Mouse (Mus musculus) embryonic stem cell, embryonic (primary cell): ENCODE measurements at regions not wholly inside any gene's neighbourhood (a gene's known extent, or its start where the extent isn't known, plus 50 kb on each side); places are given as distances from the start of the nearest gene placed in this dataset.

Experiments used
- CTCF ChIA-PET, 4 experiments: fragments of 300-600 bp in 2 of 4; fragments of 350-600 bp in 2 of 4; sonication (Branson Sonifier 250); formaldehyde crosslinking; loops; one replicate each; lab custom pipeline; 2022; ENCODE audit warnings: inconsistent platforms in 2 of 4; lab: Charles Lee
- POLR2A ChIA-PET, 4 experiments: fragments of 300-600 bp in 2 of 4; fragments of 350-600 bp in 2 of 4; sonication (Branson Sonifier 250); formaldehyde crosslinking; loops; one replicate each; lab custom pipeline; 2022; ENCODE audit warnings: antibody characterized with exemption in 4 of 4, inconsistent platforms in 1 of 4; lab: Charles Lee

DNA sequence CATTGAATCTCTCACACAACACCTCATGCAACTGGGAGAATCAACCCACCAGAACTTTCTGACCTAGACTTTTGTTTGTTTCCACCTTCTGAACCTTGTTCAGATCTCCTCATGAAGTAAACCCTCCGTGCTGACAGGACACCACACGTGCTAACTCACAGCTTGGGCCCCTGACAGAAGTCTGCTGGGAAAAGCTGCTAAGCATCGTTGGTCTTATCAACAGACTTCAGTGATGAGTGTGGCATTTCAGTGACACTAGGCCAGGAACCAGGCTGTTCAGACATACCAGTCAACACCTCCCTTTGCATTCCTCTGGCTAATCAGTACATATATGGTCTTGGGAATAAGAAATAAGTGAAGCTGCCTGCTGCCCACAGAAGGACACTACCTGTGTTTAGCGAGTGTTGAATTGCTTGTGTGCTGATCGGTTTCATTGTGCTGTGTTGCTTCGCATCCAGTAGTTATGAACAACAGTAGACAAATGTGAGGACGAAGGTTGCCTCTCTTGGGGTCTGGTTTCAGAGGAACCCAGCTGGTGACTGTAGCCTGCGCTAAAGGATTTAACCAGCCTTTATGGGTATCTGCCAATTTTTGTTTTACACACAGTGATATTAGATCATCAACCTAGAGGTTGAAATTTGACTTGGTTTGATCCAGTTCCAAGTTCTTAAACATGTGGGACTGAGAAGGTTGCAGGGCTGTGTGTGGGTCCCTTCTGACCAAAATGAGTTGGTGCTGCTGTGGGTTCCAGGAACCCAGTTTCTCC, 224.6 kb upstream of the Ttc29 start:
- ChIA-PET POLR2A (interaction anchor here in 1 of 4 experiments (0.6 kb wide), 1 partner anchor 33 kb away, joined by 3 read pairs; no protein-coding TSS in a partner anchor), CTCF (no interaction called here)

DNA sequence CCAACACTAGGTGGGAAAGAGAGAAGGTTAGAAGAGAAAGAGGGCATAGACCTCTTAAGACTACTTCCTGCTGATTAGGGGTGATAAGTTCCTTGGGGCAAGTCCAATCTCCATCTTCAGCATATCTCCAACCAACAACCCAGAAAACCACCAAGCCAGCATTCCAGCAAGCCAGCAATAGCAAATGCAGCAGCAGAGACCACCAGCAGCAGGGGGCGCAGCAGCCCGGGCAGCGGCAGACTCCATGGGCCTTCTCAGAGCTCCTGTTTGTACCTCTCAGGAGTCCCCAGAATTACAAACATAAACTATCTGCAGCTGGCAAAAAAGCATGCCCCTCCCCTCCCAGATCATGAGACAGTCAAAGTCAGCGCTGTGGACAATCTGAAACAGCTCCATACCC, 222.0 kb upstream of the Ttc29 start:
- ChIA-PET CTCF (interaction anchor here (1.0 to 1.7 kb wide), 7 partner anchors 13 to 218 kb away, joined by 3 to 7 read pairs (median 4); no protein-coding TSS in a partner anchor), POLR2A (no interaction called here)

DNA sequence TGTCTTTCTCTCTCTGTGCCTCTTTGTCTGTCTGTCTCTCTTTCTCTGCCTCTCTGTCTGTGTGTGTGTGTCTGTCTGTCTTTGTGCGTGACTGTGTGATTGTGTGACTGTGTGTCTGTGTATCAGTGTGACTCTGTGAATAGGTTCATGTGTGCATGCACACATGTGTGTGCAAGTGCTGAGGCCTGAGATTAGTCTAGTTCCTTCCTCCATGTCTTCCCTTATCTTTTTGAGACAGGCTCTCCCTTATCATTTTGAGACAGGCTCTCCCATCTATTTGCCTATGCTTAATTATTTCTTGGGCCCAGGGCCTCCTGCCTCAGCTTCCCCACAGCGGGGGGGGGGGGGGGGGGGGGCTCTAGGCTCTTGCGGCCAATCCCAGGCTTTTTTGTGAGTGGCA, 212.8 kb upstream of the Ttc29 start:
- POLR2A ChIA-PET: no interaction called here
- CTCF ChIA-PET: interaction anchor here in 1 of 4 experiments (0.5 kb wide), 1 partner anchor 223 kb away, joined by 5 read pairs; no protein-coding TSS in a partner anchor

DNA sequence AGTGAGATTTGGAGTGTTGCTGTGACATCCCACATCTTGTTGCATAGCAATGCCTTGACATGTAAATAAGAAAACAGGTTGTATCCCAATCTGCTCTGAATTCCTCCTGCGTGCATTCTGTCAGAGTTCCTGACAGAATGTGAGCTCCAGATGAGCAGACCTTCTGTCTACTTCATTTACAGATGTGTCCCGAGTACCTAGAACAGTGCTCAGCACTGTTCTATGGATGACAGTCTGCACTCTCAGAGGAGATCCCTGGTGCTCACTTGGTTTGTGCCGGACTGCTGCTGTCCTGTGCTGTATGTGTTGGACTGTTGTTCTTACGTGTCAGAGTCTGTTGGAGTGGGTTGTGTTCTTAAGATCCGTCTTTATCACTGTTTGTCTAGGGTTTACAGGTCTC, 211.4 kb upstream of the Ttc29 start:
- ChIA-PET CTCF (interaction anchor here in 1 of 4 experiments (0.6 kb wide), 1 partner anchor 871 kb away, joined by 3 read pairs; no protein-coding TSS in a partner anchor), POLR2A (interaction anchor here in 1 of 4 experiments (0.7 kb wide), 1 partner anchor 300 kb away, joined by 3 read pairs; no protein-coding TSS in a partner anchor)

DNA sequence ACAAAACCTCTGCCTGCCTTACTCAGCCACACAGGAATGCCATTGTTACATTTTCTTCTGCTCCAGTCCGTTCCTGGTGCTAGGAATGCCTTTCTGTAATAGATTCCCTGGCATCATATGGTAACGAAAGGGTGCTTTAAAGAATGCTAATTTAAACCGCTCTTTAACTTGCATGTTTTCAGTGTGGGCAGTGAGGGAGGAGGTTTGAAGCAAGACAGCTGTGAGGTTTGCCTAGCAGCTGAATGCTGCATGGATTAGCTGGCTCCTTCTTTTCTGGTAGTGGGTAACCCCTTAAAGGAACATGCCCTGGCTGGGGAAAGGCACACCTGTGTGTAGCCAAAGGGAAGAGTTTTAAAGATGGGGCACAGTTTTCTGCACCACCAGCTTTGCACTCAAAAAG, 211.0 kb upstream of the Ttc29 start:
- ChIA-PET POLR2A (interaction anchor here in 1 of 4 experiments (0.7 kb wide), 1 partner anchor 300 kb away, joined by 3 read pairs; no protein-coding TSS in a partner anchor), CTCF (interaction anchor here in 1 of 4 experiments (0.6 kb wide), 1 partner anchor 872 kb away, joined by 3 read pairs; no protein-coding TSS in a partner anchor)

DNA sequence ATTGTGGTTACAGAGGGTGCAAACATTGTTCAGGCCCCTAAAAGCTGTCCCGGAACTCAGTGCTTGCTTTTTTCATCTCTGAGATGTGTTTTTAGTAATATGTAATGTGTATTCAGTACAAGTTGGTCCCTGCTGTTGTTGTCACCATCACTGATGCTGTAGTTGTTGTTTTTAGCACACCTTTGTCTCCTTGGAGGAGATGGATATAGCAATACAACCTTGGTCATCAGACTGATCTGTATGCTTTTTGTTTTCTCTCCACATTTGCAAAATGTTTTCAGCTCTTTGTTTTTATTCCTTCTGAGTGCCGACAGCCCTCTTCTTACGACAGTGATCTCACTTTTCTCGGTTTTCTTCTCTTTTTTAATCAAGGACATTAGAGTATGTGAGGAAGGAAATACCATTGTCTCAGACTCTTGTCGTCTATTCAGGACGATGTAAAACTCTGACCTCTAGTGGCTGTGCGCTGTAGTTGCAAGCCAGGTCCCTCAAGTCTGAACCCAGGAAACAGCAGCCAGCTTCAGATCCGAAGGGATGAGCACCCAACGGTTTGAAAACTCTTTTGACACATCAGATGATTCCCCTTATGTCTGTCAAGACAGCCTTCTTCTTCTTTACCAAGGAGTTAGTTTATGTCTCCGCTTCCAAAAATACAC, 209.1 kb upstream of the Ttc29 start:
- POLR2A ChIA-PET: interaction anchor here in 1 of 4 experiments (0.9 kb wide), 1 partner anchor 133 kb away, joined by 3 read pairs; no protein-coding TSS in a partner anchor

DNA sequence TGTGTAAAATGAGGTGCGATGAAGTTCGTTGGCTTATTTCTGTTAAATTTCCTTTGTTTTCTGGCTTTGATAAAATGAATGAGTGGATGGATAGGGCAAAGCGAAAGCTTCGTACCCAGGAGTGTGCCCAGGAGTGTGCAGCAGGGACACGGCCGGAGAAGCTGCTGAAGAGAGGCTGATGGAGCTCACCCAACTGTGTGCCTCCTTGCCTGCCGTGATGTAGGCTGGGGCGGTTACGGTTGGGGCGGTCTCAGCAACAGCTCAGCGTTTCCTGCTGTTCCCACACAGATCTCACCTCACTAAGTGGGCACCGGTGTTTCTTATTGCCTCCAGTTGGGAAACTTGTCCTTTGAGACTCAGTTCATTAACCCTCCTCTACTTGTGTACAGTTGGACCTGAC, 208.2 kb upstream of the Ttc29 start:
- CTCF ChIA-PET: interaction anchor here (0.6 to 2.1 kb wide), 13 partner anchors 9 to 585 kb away, joined by 3 to 7 read pairs (median 3); no protein-coding TSS in a partner anchor
- POLR2A ChIA-PET: interaction anchor here in 1 of 4 experiments (0.9 kb wide), 1 partner anchor 133 kb away, joined by 3 read pairs; no protein-coding TSS in a partner anchor

More for the DNA sequence above, 209.1 kb upstream of the Ttc29 start:
- CTCF ChIA-PET: interaction anchor here (0.6 to 2.1 kb wide), 12 partner anchors 10 to 584 kb away, joined by 3 to 7 read pairs (median 3); no protein-coding TSS in a partner anchor

DNA sequence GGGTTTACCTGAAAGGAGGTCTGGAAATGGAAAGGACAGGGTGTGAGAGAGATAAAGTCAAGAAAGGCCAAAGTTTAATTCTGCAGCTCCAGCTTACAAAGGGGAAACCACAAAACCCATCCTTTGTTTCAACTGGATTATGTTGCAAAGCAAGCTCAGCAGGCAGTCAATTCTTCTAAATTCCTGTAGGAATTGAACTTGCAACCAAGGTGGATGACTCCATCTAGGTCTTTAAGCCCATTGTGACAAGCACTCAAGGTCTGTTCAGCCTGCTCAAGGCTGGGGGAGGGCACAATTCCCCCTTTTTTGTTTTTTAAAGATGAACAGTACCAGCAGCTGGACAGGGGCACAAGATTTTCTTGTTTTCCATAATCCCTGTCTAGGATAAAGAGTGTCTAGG, 200.0 kb upstream of the Ttc29 start:
- POLR2A ChIA-PET: interaction anchor here in 1 of 4 experiments (1.1 kb wide), 1 partner anchor 9 kb away, joined by 3 read pairs; no protein-coding TSS in a partner anchor
- CTCF ChIA-PET: no interaction called here

DNA sequence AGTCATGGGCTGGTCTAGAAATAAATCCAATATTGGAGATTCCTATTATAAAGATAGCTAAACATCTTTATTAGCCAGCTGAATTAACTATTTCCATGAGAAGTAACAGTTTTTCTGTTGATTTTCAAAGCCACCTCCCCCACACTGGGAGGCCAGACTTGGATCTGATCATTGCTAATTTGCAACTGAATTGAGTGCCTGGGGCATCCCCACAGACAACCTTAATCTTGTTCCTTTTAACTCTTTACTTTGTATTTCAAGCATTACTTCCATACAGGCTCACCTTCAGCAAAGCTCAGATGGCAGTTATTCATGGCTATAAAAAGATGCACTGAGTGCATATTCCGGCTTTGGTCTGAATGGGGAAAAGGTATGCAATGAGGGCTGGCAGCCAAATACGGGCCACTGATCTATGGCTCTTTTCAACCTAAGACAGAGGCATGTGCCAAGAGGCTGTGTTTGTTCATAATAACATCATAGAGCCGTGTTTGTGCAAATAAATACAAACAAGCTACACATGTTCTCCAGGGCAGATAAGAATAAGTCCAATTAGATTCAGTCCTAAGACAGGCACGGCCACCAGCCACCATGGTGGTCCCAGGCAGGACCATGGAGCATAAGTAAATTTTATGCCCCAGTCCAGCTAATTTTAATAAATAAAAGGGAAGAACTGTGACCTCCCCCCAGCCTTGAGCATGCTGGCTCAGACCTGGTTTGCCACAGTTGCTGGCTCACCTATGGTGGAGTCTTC, 194.5 kb upstream of the Ttc29 start:
- ChIA-PET POLR2A (interaction anchor here in 3 of 4 experiments (0.5 to 1.4 kb wide), 3 partner anchors 49 to 119 kb away, joined by 3 to 8 read pairs (median 4); no protein-coding TSS in a partner anchor), CTCF (interaction anchor here in 2 of 4 experiments (0.5 to 1.1 kb wide), 3 partner anchors 14 to 434 kb away, joined by 3 to 4 read pairs (median 3); no protein-coding TSS in a partner anchor)

DNA sequence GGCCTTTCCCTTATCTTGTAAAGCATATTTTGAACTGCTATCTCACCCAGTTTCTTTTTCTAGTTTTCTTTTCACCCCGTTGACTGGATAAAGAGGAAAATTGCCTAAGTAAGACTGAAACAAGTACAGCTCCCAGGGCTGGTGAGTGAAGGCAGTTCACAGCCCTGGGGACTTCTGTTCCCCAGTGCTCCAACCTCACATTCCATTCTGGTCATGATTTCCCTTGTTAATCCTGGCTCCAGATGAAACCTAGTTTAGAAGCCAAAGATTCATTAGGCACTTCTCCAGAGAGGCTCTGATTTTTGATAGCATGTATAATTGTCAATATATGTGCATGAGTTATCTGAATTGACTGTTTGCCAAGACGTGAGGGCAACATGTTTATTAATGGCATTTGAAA, 191.6 kb upstream of the Ttc29 start:
- CTCF ChIA-PET: interaction anchor here in 1 of 4 experiments (0.6 kb wide), 1 partner anchor 375 kb away, joined by 3 read pairs; no protein-coding TSS in a partner anchor
- POLR2A ChIA-PET: no interaction called here

DNA sequence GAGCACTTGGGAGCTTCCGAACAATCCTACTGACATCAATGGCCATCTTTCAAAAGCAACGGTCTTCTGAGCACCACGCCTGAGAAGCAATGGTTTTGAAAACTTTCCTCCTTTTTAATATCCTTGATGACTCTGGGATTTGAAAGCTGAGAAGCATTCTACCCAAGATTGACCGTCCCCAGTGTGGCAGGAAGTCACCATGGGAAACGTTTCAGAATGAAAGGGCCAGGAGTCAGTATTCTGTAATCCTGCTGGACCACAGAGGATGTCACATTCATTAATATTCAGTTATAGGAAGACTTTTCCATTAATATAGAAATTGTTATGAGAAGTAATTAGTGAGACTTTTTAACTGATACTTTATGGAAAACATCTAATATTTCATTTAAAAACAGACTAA, 190.1 kb upstream of the Ttc29 start:
- ChIA-PET CTCF (no interaction called here), POLR2A (interaction anchor here in 1 of 4 experiments (0.9 to 1.1 kb wide), 2 partner anchors 10 to 43 kb away, joined by 3 read pairs; no protein-coding TSS in a partner anchor)

DNA sequence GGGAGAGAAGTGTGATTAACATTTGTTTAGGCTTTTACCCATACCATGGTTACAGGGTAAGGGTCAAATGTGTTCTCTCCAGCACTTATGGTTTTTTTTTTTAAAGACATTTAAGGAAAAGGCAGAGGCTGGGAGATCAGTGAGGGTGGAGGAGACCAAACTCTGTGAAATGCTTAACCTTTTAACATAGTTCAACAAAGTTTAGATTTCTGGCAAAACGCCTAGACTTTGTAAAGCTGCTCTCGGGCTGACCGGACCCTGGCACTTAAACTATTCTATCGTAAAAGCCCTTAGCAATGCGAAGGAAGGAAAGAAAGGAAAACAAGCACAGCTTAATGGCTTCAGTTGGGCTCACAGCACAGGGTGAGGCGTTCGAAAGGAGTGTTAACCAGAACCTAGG, 189.6 kb upstream of the Ttc29 start:
- POLR2A ChIA-PET: interaction anchor here in 1 of 4 experiments (0.9 kb wide), 1 partner anchor 43 kb away, joined by 3 read pairs; no protein-coding TSS in a partner anchor
- CTCF ChIA-PET: interaction anchor here in 1 of 4 experiments (0.7 kb wide), 1 partner anchor 32 kb away, joined by 6 read pairs; no protein-coding TSS in a partner anchor

DNA sequence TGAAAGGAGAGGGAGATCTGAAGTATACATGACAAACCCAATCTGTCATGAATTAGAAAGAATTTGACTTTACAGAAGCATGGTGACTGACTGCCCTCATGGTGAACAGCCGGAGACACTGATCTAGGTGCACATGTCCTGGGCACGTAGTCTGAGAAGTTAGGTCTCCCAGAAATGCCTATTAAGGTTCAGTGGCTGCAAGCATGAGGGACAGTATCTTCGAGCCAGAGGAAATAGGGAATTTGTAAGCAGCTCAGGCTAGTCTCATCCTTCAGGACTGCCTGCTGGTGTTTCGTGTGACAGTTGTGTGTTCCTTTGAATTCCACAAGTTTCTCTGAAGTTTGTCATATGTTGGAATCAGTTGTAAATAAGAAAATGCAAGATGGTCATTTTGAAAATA, 189.2 kb upstream of the Ttc29 start:
- ChIA-PET CTCF (interaction anchor here in 1 of 4 experiments (0.7 kb wide), 1 partner anchor 32 kb away, joined by 6 read pairs; no protein-coding TSS in a partner anchor), POLR2A (interaction anchor here in 1 of 4 experiments (0.9 kb wide), 1 partner anchor 42 kb away, joined by 3 read pairs; no protein-coding TSS in a partner anchor)

DNA sequence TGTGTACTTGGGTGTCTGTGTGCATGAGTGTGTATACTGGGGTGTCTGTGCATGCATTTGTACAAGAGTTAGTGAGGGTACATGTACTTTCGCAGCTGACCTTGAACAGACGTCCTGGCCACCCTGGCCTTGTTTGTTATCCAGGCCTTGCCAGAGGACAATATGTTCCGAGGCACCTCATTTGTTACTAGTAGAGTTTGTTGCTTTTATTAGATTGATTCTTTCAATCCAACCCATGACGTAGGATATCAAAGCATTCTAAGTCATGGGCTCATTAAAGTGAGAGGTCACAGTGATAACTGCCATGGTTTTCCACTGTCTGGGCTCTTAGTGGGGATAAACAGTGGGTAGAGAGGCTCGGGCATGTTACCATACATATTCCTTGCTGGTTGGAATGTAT, 188.1 kb upstream of the Ttc29 start:
- ChIA-PET POLR2A (no interaction called here), CTCF (no interaction called here)

DNA sequence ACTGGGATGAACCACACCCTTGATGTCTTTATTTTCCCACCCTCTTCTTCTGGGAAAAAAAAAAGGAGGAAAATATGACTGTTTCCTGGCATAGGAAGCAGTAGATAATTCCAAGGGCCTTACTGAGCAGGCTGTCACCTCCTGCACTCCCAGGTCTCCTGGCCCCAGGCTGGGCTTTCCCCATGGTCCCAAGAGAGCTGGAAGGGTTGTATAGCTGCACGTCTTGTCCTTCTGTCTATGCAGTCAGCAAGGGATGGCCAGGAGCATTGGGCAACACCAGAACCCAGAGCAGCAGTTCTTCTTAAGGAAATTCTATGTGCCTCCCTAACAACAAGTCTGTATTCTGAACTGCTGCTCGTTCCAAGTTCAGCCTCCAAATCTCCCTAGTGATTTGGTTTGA, 185.7 kb upstream of the Ttc29 start:
- POLR2A ChIA-PET: interaction anchor here in 1 of 4 experiments (0.5 kb wide), 1 partner anchor 392 kb away, joined by 3 read pairs; no protein-coding TSS in a partner anchor
- CTCF ChIA-PET: no interaction called here

DNA sequence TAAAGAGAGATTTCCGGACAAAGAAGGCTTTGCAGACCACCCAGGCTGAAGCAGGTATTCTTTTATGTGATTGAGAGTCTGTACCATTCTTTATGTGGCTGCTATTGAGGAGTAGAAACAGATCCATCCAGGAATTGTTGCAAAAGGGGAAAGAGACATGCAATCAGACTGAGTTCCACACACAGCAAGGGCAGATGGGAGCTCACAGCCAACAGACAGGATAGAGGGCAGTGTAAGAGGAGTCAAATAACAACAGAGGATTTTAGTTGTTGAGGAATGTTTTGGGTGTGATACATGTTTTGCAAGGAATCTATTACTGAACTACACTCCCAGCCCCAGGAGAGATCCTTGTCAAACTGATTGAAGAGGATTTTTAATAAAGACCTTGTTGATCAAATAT, 184.2 kb upstream of the Ttc29 start:
- POLR2A ChIA-PET: no interaction called here
- CTCF ChIA-PET: no interaction called here

DNA sequence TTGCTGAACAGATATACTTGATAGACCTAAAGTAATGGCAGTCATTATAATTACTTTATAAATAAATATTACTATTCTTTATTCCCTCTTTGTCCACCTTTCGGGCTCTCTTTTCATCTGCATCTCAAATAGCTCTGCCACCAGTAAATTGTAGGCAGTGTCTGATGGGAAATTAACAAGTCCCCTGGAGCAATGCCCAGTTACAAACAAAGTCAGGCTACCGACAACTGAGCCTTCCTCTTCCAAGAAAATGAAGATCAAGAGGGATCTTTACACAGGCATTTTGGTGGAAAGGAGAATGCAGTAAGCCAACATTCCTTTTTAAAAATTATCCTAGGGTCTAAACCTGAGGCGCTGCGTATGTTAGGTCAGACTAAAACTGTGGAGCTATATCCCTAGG, 181.3 kb upstream of the Ttc29 start:
- ChIA-PET POLR2A (no interaction called here), CTCF (interaction anchor here in 1 of 4 experiments (0.6 kb wide), 1 partner anchor 28 kb away, joined by 3 read pairs; no protein-coding TSS in a partner anchor)

DNA sequence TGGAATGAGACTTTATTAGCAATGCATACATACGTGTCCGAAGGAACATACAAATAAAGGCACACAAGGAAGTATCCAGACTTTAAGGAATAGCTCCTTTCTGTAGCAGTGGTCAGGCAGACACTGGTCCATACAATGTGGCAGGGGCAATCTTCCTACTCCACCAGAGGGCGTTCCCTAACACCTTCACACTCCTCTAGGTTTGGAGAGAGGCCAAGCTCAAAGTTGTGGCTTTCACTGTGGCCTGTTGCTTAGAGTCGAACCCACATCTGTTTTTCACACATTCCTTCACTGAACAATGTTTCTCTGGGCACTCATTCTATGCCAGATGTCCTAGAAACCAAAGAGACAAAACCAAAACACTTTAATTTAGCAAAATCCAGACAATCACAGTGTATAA, 178.4 kb upstream of the Ttc29 start:
- POLR2A ChIA-PET: no interaction called here
- CTCF ChIA-PET: interaction anchor here in 1 of 4 experiments (1.1 kb wide), 1 partner anchor 28 kb away, joined by 3 read pairs; no protein-coding TSS in a partner anchor
